Mouse (Mus musculus): Measurements from ENCODE around the gene Aqp5.

GRCm38 (mm10) chr15:99589237-99589636 lies 1.3 kb upstream of the Aqp5 start:
- TF ChIP-seq ZC3H11A (IDR thresholded peaks at IDR 0.05; ENCODE audit: borderline replicate concordance, low read depth, low read length) (no peak), CHD2 (IDR thresholded peaks at IDR 0.05; ENCODE audit: low read depth, low read length) (no peak), MAFK (IDR thresholded peaks at IDR 0.05; ENCODE audit: insufficient read depth, low read depth, low read length) (no peak), ZNF384 (IDR thresholded peaks at IDR 0.05; ENCODE audit: low read depth, low read length) (no peak), HCFC1 (IDR thresholded peaks at IDR 0.05; ENCODE audit: borderline replicate concordance, insufficient read depth, low read length) (no peak)
